Mouse (Mus musculus) C2C12 (cell line): Measurements from ENCODE around the gene Cux2. TPM values are rescaled to one million over a fixed set of nuclear protein-coding genes. Genes with fewer than 3 reads are reported as not detected.

Experiments used
- H3K27me3 ChIP-seq: one replicate; pipeline ENCODE4 v1.6.1; 2011; ENCODE audit not compliant: control insufficient read depth, insufficient read depth, insufficient read length
- H3K36me3 ChIP-seq: one replicate; pipeline ENCODE4 v1.6.1; 2011; ENCODE audit not compliant: control insufficient read depth, insufficient read depth
- H3K4me3 ChIP-seq: one replicate; pipeline ENCODE4 v1.5.1; 2011; ENCODE audit warnings: mild to moderate bottlenecking, control low read depth; ENCODE audit not compliant: poor library complexity, insufficient read depth, severe bottlenecking
- H3K79me2 ChIP-seq: one replicate; pipeline ENCODE4 v1.6.1; 2011; ENCODE audit not compliant: control insufficient read depth, insufficient read depth
- H3K79me3 ChIP-seq: one replicate; pipeline ENCODE4 v1.6.1; 2011; ENCODE audit warnings: low read depth, control low read depth
- H3ac ChIP-seq: one replicate; pipeline ENCODE3; 2011; ENCODE audit warnings: low read depth; ENCODE audit not compliant: control insufficient read depth, insufficient read length
- CEBPB ChIP-seq: IDR thresholded peaks from one replicate; pipeline ENCODE4 v1.6.1; 2011; ENCODE audit warnings: low read depth, mild to moderate bottlenecking, control low read depth, moderate library complexity
- CTCF ChIP-seq: IDR thresholded peaks from one replicate; pipeline ENCODE4 v1.5.1; 2011; ENCODE audit not compliant: control insufficient read depth, insufficient read depth, insufficient read length
- FOSL1 ChIP-seq: IDR thresholded peaks from one replicate; pipeline ENCODE4 v1.8.0; 2011; ENCODE audit warnings: mild to moderate bottlenecking, low read length; ENCODE audit not compliant: poor library complexity, insufficient read depth, severe bottlenecking
- MAX ChIP-seq: IDR thresholded peaks from one replicate; pipeline ENCODE4 v1.6.1; 2011; ENCODE audit warnings: mild to moderate bottlenecking, control low read depth
- MYOD1 ChIP-seq: IDR thresholded peaks from one replicate; pipeline ENCODE4 v1.6.1; 2011; ENCODE audit warnings: low read depth; ENCODE audit not compliant: control insufficient read depth, insufficient read length
- MYOG ChIP-seq: IDR thresholded peaks from one replicate; pipeline ENCODE4 v1.6.1; 2011; ENCODE audit not compliant: control insufficient read depth, insufficient read length; ENCODE audit errors: extremely low read depth
- USF1 ChIP-seq: IDR thresholded peaks from one replicate; pipeline ENCODE4 v1.6.1; 2011; ENCODE audit warnings: low read depth, mild to moderate bottlenecking, control low read depth, moderate library complexity
- polyA plus RNA-seq: library from polyadenylated mRNA; unstranded; fragments of >200 nt; fragmentation: generic; extraction: Trizol; gene quantifications from one replicate; pipeline ENCODE4 v1.2.1, GENCODE M21; 2012; ENCODE audit warnings: missing spikeins

Gene Cux2
- polyA plus RNA-seq, 1 experiment: 0.08 TPM

GRCm38 (mm10) chr5:121843138-121843905 lies 206.6 kb downstream of the Cux2 start:
- TF ChIP-seq CTCF (no peak), FOSL1 (no peak), MYOG (no peak), USF1 (no peak), MAX (no peak), CEBPB (no peak), MYOD1 (no peak)
- H3K36me3 ChIP-seq: no peaks in the 10 kb centered on the region
- no peaks in the 10 kb centered on the region for H3K79me3 ChIP-seq
- H3K4me3 ChIP-seq: peak overlapping the region; percentile 18
- no peaks in the 10 kb centered on the region for H3K27me3 ChIP-seq
- H3ac ChIP-seq: no peak overlapping the region
- no peaks in the 10 kb centered on the region for H3K79me2 ChIP-seq

GRCm38 (mm10) chr5:121842665-121843118 lies 207.2 kb downstream of the Cux2 start:
- H3K79me3 ChIP-seq: no peaks in the 10 kb centered on the region
- TF ChIP-seq USF1 (no peak), MYOG (no peak), MYOD1 (no peak), CEBPB (no peak), CTCF (peak; percentile 98), MAX (peak; percentile 47), FOSL1 (no peak)
- peak overlapping the region; percentile 16 for H3ac ChIP-seq
- no peaks in the 10 kb centered on the region for H3K36me3 ChIP-seq
- peak overlapping the region; percentile 18 for H3K4me3 ChIP-seq
- H3K27me3 ChIP-seq: no peaks in the 10 kb centered on the region
- no peaks in the 10 kb centered on the region for H3K79me2 ChIP-seq

GRCm38 (mm10) chr5:121841973-121842372 lies 207.9 kb downstream of the Cux2 start:
- H3ac ChIP-seq: no peak overlapping the region
- TF ChIP-seq CEBPB: no peak
- TF ChIP-seq CTCF: no peak
- TF ChIP-seq MYOG: no peak
- TF ChIP-seq FOSL1: no peak
- TF ChIP-seq MAX: no peak
- no peak for TF ChIP-seq USF1
- TF ChIP-seq MYOD1: no peak
- H3K27me3 ChIP-seq: no peaks in the 10 kb centered on the region
- no peaks in the 10 kb centered on the region for H3K79me2 ChIP-seq
- no peaks in the 10 kb centered on the region for H3K79me3 ChIP-seq
- H3K36me3 ChIP-seq: no peaks in the 10 kb centered on the region
- H3K4me3 ChIP-seq: no peak overlapping the region

- H3K36me3 ChIP-seq: no peaks in the 10 kb centered on the region
- H3K79me3 ChIP-seq: no peaks in the 10 kb centered on the region
- H3ac ChIP-seq: no peak overlapping the region
- H3K79me2 ChIP-seq: peaks cover 1% of the 10 kb centered on the region
- no peak overlapping the region for H3K4me3 ChIP-seq
- no peaks in the 10 kb centered on the region for H3K27me3 ChIP-seq
- TF ChIP-seq CEBPB: no peak
- no peak for TF ChIP-seq CTCF
- no peak for TF ChIP-seq MYOG
- no peak for TF ChIP-seq USF1
- no peak for TF ChIP-seq MAX
- no peak for TF ChIP-seq MYOD1
- TF ChIP-seq FOSL1: no peak
These were observed 208.4 kb downstream of the Cux2 start for GRCm38 (mm10) chr5:121841516-121841915.

GRCm38 (mm10) chr5:121839128-121839473 lies 210.8 kb downstream of the Cux2 start:
- H3K27me3 ChIP-seq: no peaks in the 10 kb centered on the region
- H3K79me2 ChIP-seq: peaks cover 25% of the 10 kb centered on the region
- H3K36me3 ChIP-seq: peaks cover 3% of the 10 kb centered on the region
- TF ChIP-seq MYOG (no peak), FOSL1 (no peak), USF1 (no peak), CEBPB (no peak), MAX (no peak), MYOD1 (no peak), CTCF (no peak)
- no peak overlapping the region for H3ac ChIP-seq
- no peak overlapping the region for H3K4me3 ChIP-seq
- H3K79me3 ChIP-seq: peaks cover 19% of the 10 kb centered on the region
